Mouse (Mus musculus) hindbrain, embryonic 16.5 days (tissue): Measurements from ENCODE around the gene Fryl. TPM values are rescaled to one million over a fixed set of nuclear protein-coding genes. Genes with fewer than 3 reads are reported as not detected.
"Not testable (repeated sequence)": the region's sequence is repeated elsewhere in the genome, so short reads cannot be mapped to it uniquely, and the experiment has no call there.

Experiments used
- ATAC-seq: fragments of 200-750 bp; cut with Nextera tagmentation; 2 replicates; pipeline ENCODE4 v1.8.0; 2017; ENCODE audit warnings: moderate TSS enrichment, moderate library complexity
- H3K27ac ChIP-seq: fragments of 300-500 bp; sonication (generic); 2 replicates; pipeline ENCODE4 v1.5.1; 2014; ENCODE audit warnings: low read depth, mild to moderate bottlenecking, control low read depth, low read length, moderate library complexity
- H3K27me3 ChIP-seq: fragments of 300-500 bp; sonication (generic); replicated peaks from 2 replicates; pipeline ENCODE4 v1.6.1; 2014; ENCODE audit warnings: low read length; ENCODE audit not compliant: control insufficient read depth, insufficient read depth
- H3K36me3 ChIP-seq: fragments of 300-500 bp; sonication (generic); 2 replicates; pipeline ENCODE4 v1.6.1; 2014; ENCODE audit warnings: mild to moderate bottlenecking, low read length, moderate library complexity, mixed read lengths; ENCODE audit not compliant: control insufficient read depth, insufficient read depth
- H3K4me1 ChIP-seq: fragments of 300-500 bp; sonication (generic); 2 replicates; pipeline ENCODE4 v1.6.1; 2014; ENCODE audit warnings: low read depth, low read length; ENCODE audit not compliant: control insufficient read depth, insufficient read depth
- H3K4me2 ChIP-seq: fragments of 300-500 bp; sonication (generic); 2 replicates; pipeline ENCODE4 v1.6.1; 2014; ENCODE audit warnings: mild to moderate bottlenecking, low read length, control low read depth, moderate library complexity
- H3K4me3 ChIP-seq: fragments of 300-500 bp; sonication (generic); 2 replicates; pipeline ENCODE4 v1.5.1; 2014; ENCODE audit warnings: mild to moderate bottlenecking, low read length, control low read depth, moderate library complexity
- H3K9ac ChIP-seq: fragments of 300-500 bp; sonication (generic); 2 replicates; pipeline ENCODE4 v1.6.1; 2014; ENCODE audit warnings: low read depth, mild to moderate bottlenecking, control low read depth, low read length, moderate library complexity
- H3K9me3 ChIP-seq: fragments of 300-500 bp; sonication (generic); 2 replicates; pipeline ENCODE4 v1.6.1; 2014; ENCODE audit warnings: mild to moderate bottlenecking, low read length, moderate library complexity; ENCODE audit not compliant: control insufficient read depth
- WGBS: fragments of 180-500 bp; shearing (Covaris S2); extraction: QIAGEN DNeasy Blood & Tissue Kit; methylation state at CpG from one replicate; pipeline ENCODE4 v1.1.7; 2014; 5-methylcytosine and 5-hydroxymethylcytosine counted together
- polyA plus RNA-seq: library from polyadenylated mRNA; unstranded; fragments of >200 nt; fragmentation: Nextera tagmentation; extraction: Ambion mirVana; gene quantifications from 2 replicates; pipeline ENCODE4 v1.2.1, GENCODE M21; 2015

Fryl gene
- polyA plus RNA-seq, 1 experiment from 2014 or later = 29.3 TPM

DNA sequence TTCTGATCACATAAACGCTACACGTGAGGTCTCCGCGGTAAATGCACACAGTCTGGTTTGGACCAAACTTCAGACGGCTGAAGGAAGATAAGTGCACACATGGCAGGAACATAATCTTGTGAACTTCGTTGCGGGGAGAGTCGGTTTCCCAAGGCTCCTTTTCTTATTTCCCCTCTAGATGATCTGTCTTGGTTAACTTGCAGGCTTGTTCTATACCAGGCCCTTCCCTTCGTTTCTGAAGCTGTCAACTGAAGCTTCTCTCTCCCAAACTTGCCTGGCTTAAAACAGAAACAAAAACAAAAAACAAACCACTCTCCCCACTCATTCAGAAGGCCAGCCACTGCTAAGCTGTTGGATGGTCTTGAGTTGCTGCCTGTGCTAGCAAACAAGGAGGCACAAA lies 241.7 kb downstream of the Fryl start:
- Histone ChIP-seq H3K4me2 (no peak overlapping the region), H3K9ac (no peak overlapping the region), H3K4me3 (no peak overlapping the region), H3K36me3 (no peaks in the 10 kb centered on the region), H3K27ac (no peak overlapping the region), H3K4me1 (peaks cover 2% of the 10 kb centered on the region; the same call in 1 of the 2 replicates), H3K9me3 (no peaks in the 10 kb centered on the region), H3K27me3 (peaks cover 3% of the 10 kb centered on the region; the same call in 1 of the 2 replicates)
- ATAC-seq = no peak
- 41% methylated on average over 9 of the region's 9 CpGs for WGBS

GRCm38 (mm10) chr5:73013611-73014287 lies 242.7 kb downstream of the Fryl start:
- Histone ChIP-seq H3K9ac (peak overlapping the region; percentile 30), H3K4me3 (peak overlapping the region; percentile 40), H3K4me2 (peak overlapping the region; percentile 59)
- not testable (repeated sequence) for H3K27me3 ChIP-seq, H3K27ac ChIP-seq, H3K4me1 ChIP-seq, H3K36me3 ChIP-seq, H3K9me3 ChIP-seq
- 1% methylated on average over 34 of the region's 65 CpGs for WGBS
- ATAC-seq = peak; percentile 70

- not testable (repeated sequence) for H3K36me3 ChIP-seq, H3K4me1 ChIP-seq, H3K9ac ChIP-seq, H3K9me3 ChIP-seq, H3K27me3 ChIP-seq, H3K27ac ChIP-seq
- 22% methylated on average over 24 of the region's 27 CpGs for WGBS
- Histone ChIP-seq H3K4me3 (peak overlapping the region; percentile 40), H3K4me2 (peak overlapping the region; percentile 59)
- peak; percentile 64; the same call in 1 of the 2 replicates for ATAC-seq
Measured at GRCm38 (mm10) chr5:73012884-73013610, 243.4 kb downstream of the Fryl start.

GRCm38 (mm10) chr5:73011806-73012205 lies 244.6 kb downstream of the Fryl start:
- not testable (repeated sequence) for H3K4me2 ChIP-seq, H3K4me1 ChIP-seq, H3K27ac ChIP-seq, ATAC-seq, H3K9ac ChIP-seq, H3K27me3 ChIP-seq, H3K4me3 ChIP-seq, H3K36me3 ChIP-seq, H3K9me3 ChIP-seq
- 90% methylated on average over 14 of the region's 16 CpGs for WGBS

- H3K9ac ChIP-seq, H3K4me1 ChIP-seq, H3K4me3 ChIP-seq, H3K27me3 ChIP-seq, H3K27ac ChIP-seq, H3K9me3 ChIP-seq, H3K36me3 ChIP-seq, H3K4me2 ChIP-seq: not testable (repeated sequence)
- 49% methylated on average over 8 of the region's 8 CpGs for WGBS
- ATAC-seq = 0 out of 2 replicates have a peak, but pooled peaks have one; percentile 18
Measured at GRCm38 (mm10) chr5:73008230-73008629, 248.2 kb downstream of the Fryl start.

GRCm38 (mm10) chr5:73007582-73007959 lies 248.8 kb downstream of the Fryl start:
- no peaks in the 10 kb centered on the region for H3K36me3 ChIP-seq
- no peaks in the 10 kb centered on the region; the same call in 1 of the 2 replicates for H3K27me3 ChIP-seq
- peak overlapping the region; percentile 48 for H3K4me3 ChIP-seq
- H3K27ac ChIP-seq = no peak overlapping the region
- H3K4me1 ChIP-seq = 0 out of 2 replicates have a peak, but pooled peaks cover 4% of the 10 kb centered on the region
- 48% methylated on average over 5 of the region's 5 CpGs for WGBS
- H3K9me3 ChIP-seq = no peaks in the 10 kb centered on the region
- no peak overlapping the region; the same call in 1 of the 2 replicates for H3K9ac ChIP-seq
- peak overlapping the region; percentile 70 for H3K4me2 ChIP-seq
- peak; percentile 5; the same call in 1 of the 2 replicates for ATAC-seq

DNA sequence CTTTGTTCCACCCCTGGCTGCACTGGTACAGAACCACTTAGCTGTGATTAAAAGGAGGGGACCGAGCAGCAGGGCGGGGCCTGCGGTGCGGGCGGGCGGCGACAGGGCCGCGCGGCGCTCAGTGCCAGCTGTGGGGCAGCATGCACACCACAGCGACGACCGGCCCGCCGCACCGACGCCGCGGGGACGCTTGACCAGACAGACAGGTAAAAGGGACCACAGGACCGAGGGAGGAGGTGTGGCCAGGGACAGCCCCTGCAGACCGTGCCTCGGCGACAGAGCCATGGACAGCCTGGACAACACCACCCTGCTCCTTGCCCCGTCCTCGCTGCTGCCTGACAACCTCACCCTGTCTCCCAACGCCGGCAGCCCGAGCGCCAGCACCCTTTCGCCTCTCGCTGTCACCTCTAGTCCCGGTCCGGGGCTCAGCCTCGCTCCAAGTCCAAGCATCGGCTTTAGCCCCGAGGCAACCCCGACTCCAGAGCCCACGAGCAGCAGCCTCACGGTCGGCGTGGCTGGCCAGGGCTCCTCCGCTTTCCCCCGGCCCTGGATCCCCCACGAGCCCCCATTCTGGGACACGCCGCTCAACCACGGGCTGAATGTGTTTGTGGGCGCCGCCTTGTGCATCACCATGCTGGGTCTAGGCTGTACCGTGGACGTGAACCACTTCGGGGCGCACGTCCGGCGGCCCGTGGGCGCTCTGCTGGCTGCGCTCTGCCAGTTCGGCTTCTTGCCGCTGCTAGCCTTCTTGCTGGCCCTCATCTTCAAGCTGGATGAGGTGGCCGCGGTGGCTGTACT lies 249.4 kb downstream of the Fryl start, which contains the start of gene Slc10a4:
Gene Slc10a4, plus strand, starts transcription at position 100 of the 798 bp plus-strand sequence.
- no peak within 1 kb of the TSS for H3K27ac ChIP-seq
- no peaks in the 10 kb centered on the region; the same call in 1 of the 2 replicates for H3K27me3 ChIP-seq
- peak; percentile 92 for ATAC-seq
- WGBS = 7% methylated on average over 60 of the region's 65 CpGs
- 0 out of 2 replicates have a peak, but pooled peaks cover 4% of the 10 kb centered on the region for H3K4me1 ChIP-seq
- H3K36me3 ChIP-seq = no peaks in the 10 kb centered on the region
- H3K9me3 ChIP-seq = no peaks in the 10 kb centered on the region
- H3K4me2 ChIP-seq = peak within 1 kb of the TSS; percentile 70
- peak within 1 kb of the TSS; percentile 65 for H3K9ac ChIP-seq
- peak within 1 kb of the TSS; percentile 48 for H3K4me3 ChIP-seq

DNA sequence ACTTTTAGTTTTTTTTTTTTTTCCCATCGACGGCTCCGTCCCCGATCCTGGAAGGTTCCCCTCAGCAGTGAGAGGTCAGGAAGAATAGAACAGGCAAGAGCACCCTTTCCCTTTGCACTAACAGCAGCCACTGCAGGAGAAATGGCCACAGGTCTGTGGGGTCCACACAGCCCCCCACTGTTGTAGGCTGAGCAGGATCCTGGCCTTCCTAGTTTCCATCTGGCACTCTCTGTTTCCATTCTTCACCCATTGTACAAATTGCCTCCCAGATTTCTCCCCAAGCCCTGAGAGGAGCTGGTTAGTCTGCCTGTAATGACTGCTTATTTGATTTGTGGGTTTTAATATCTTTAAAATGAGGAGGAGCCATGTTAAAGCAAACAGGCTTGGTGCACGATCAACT lies 252.4 kb downstream of the Fryl start:
- Histone ChIP-seq H3K27ac (no peak overlapping the region), H3K4me2 (no peak overlapping the region), H3K9ac (no peak overlapping the region), H3K9me3 (no peaks in the 10 kb centered on the region), H3K27me3 (no peaks in the 10 kb centered on the region; the same call in 1 of the 2 replicates), H3K4me3 (no peak overlapping the region), H3K36me3 (no peaks in the 10 kb centered on the region), H3K4me1 (0 out of 2 replicates have a peak, but pooled peaks cover 4% of the 10 kb centered on the region)
- no peak for ATAC-seq
- 84% methylated on average over 5 of the region's 5 CpGs for whole genome bisulfite sequencing
